Mouse (Mus musculus): ENCODE results near the gene Dbh.

- TF ChIP-seq POLR2A (IDR thresholded peaks at IDR 0.05; ENCODE audit: borderline replicate concordance, insufficient read depth, low read length) (no peak), CTCF (IDR thresholded peaks at IDR 0.05; ENCODE audit: borderline replicate concordance, insufficient read depth, low read depth, low read length) (no peak)
These were observed 22.9 kb upstream of the Dbh start, which contains the start of gene Fam163b for GRCm38 (mm10) chr2:27141950-27142693.
